Mouse (Mus musculus): ENCODE measurements around the gene Nlrp10.
A peak's percentile ranks its signal among the peaks of the same experiment; 100 is the strongest.

The Nlrp10 gene

GRCm38 (mm10) chr7:108929726-108930393, at the start of gene Nlrp10:
Gene Nlrp10 (minus strand): TSS chr7:108930178.
- DNase-seq (ENCODE audit: low spot score), result no peak

- DNase-seq (ENCODE audit: low spot score), result no peak
These were observed 42.3 kb upstream of the Nlrp10 start for GRCm38 (mm10) chr7:108972273-108972672.

- no peak for DNase-seq (ENCODE audit: low spot score)
These were observed 38.2 kb upstream of the Nlrp10 start for GRCm38 (mm10) chr7:108968201-108968600.

GRCm38 (mm10) chr7:108966742-108967362, 36.9 kb upstream of the Nlrp10 start:
- DNase-seq (ENCODE audit: low spot score), result peak; percentile 48

- DNase-seq (ENCODE audit: low spot score), result no peak
These were observed 36.0 kb upstream of the Nlrp10 start for GRCm38 (mm10) chr7:108965968-108966367.

GRCm38 (mm10) chr7:108957734-108958133, 27.8 kb upstream of the Nlrp10 start:
- no peak for DNase-seq (ENCODE audit: low spot score)

- no peak for DNase-seq (ENCODE audit: low spot score)
These were observed 24.2 kb upstream of the Nlrp10 start for GRCm38 (mm10) chr7:108954185-108954584.

GRCm38 (mm10) chr7:108952801-108953200, 22.8 kb upstream of the Nlrp10 start:
- no peak for DNase-seq (ENCODE audit: low spot score)

- peak; percentile 52 for DNase-seq (ENCODE audit: low spot score)
These were observed 20.9 kb upstream of the Nlrp10 start for GRCm38 (mm10) chr7:108950762-108951331.

GRCm38 (mm10) chr7:108950312-108950761, 20.4 kb upstream of the Nlrp10 start, which contains the start of gene Tub:
Gene Tub (plus strand): TSS chr7:108950338.
- DNase-seq (ENCODE audit: low spot score), result peak; percentile 73

- DNase-seq (ENCODE audit: low spot score), result no peak
These were observed 19.3 kb upstream of the Nlrp10 start for GRCm38 (mm10) chr7:108949301-108949700.

GRCm38 (mm10) chr7:108948611-108949010, 18.6 kb upstream of the Nlrp10 start:
- DNase-seq (ENCODE audit: low spot score), result no peak

GRCm38 (mm10) chr7:108944002-108944401, 14.0 kb upstream of the Nlrp10 start:
- no peak for DNase-seq (ENCODE audit: low spot score)

GRCm38 (mm10) chr7:108941466-108941865, 11.5 kb upstream of the Nlrp10 start:
- DNase-seq (ENCODE audit: low spot score), result no peak

GRCm38 (mm10) chr7:108936591-108936990, 6.6 kb upstream of the Nlrp10 start:
- DNase-seq (ENCODE audit: low spot score), result no peak

- no peak for DNase-seq (ENCODE audit: low spot score)
These were observed 5.4 kb upstream of the Nlrp10 start for GRCm38 (mm10) chr7:108935411-108935810.

- DNase-seq (ENCODE audit: low spot score), result no peak
These were observed 4.9 kb upstream of the Nlrp10 start for GRCm38 (mm10) chr7:108934836-108935235.

- peak; percentile 98 for DNase-seq (ENCODE audit: low spot score)
These were observed 4.1 kb upstream of the Nlrp10 start, which contains the start of gene Eif3f for GRCm38 (mm10) chr7:108933794-108934731. Gene Eif3f (plus strand): TSS chr7:108934417.

GRCm38 (mm10) chr7:108928280-108929188, 1.4 kb downstream of the Nlrp10 start:
- no peak for DNase-seq (ENCODE audit: low spot score)

- no peak for DNase-seq (ENCODE audit: low spot score)
These were observed 2.9 kb downstream of the Nlrp10 start for GRCm38 (mm10) chr7:108927043-108927442.

GRCm38 (mm10) chr7:108903969-108904368, 26.0 kb downstream of the Nlrp10 start:
- DNase-seq (ENCODE audit: low spot score), result no peak

Measured in left cerebral cortex, adult 11 months (tissue).